19 mouse cellular contexts compared by ENCODE assay signal in genomic region chr1:175262341-175262740, GRCm38 (mm10).
DNase-seq lines count a peak whose midpoint lies in the region; ATAC-seq and TF ChIP-seq lines count a peak whose summit lies in the region.
"Had no signal": no experiment of that assay in that cellular context is flagged by ENCODE, and none has a peak within 500 bp of the region (broad histone marks: within the 10 kb centered on the region; RNA-seq: fewer than 3 reads in every experiment).

No protein-coding gene starts in this region.

- peak; percentile 45; the same call in 1 of the 2 replicates for ATAC-seq in forebrain, embryonic 13.5 days
- ATAC-seq in hindbrain, embryonic 14.5 days (ENCODE audit: low FRiP score): 0 out of 2 replicates have a peak, but pooled peaks have one; percentile 51
- ATAC-seq in hindbrain, embryonic 12.5 days (ENCODE audit: low FRiP score): no peak
- 0 out of 2 replicates have a peak, but pooled peaks have one; percentile 54 for ATAC-seq in midbrain, embryonic 14.5 days (ENCODE audit: low FRiP score, low TSS enrichment)
- ATAC-seq in midbrain, postnatal 0 days (ENCODE audit: low FRiP score): no peak
- ATAC-seq: intestine, embryonic 15.5 days had no signal

- DNase-seq in forebrain, embryonic 10.5 days (ENCODE audit: extremely low spot score, low spot score): no peak
- DNase-seq in hindbrain, embryonic 14.5 days (ENCODE audit: low spot score): no peak
- DNase-seq in midbrain, embryonic 14.5 days: no peak
- no peak for DNase-seq in midbrain, postnatal 0 days (ENCODE audit: low spot score)
- no peak for DNase-seq in spleen, adult 18-20 months
- DNase-seq: adrenal gland, postnatal 10 days; cerebellum, adult 18-20 months; cerebellum, postnatal 10 days; embryo, embryonic 11 days; gastrocnemius, postnatal 10 days; heart, adult 18-20 months; heart, postnatal 10 days; heart, postnatal 4 days had no signal

- no peaks in the 10 kb centered on the region for H3K36me3 ChIP-seq in forebrain, embryonic 13.5 days (ENCODE audit: poor library complexity, severe bottlenecking)
- no peaks in the 10 kb centered on the region for H3K36me3 ChIP-seq in forebrain, embryonic 10.5 days (replicated peaks)
- H3K36me3 ChIP-seq in hindbrain, embryonic 14.5 days (replicated peaks; ENCODE audit: control insufficient read depth, insufficient read depth): no peaks in the 10 kb centered on the region
- H3K36me3 ChIP-seq in hindbrain, embryonic 12.5 days: no peaks in the 10 kb centered on the region
- H3K36me3 ChIP-seq in midbrain, embryonic 14.5 days (ENCODE audit: control insufficient read depth, insufficient read depth, low read length): no peaks in the 10 kb centered on the region
- no peaks in the 10 kb centered on the region for H3K36me3 ChIP-seq in midbrain, postnatal 0 days (ENCODE audit: insufficient read depth, low read length)
- H3K36me3 ChIP-seq: embryonic facial prominence, embryonic 15.5 days; heart, embryonic 10.5 days; intestine, embryonic 15.5 days had no signal

- H3K9me3 ChIP-seq in forebrain, embryonic 13.5 days (replicated peaks): no peaks in the 10 kb centered on the region
- H3K9me3 ChIP-seq in forebrain, embryonic 10.5 days: no peaks in the 10 kb centered on the region
- H3K9me3 ChIP-seq in hindbrain, embryonic 14.5 days (ENCODE audit: control insufficient read depth, low read length): no peaks in the 10 kb centered on the region
- H3K9me3 ChIP-seq in hindbrain, embryonic 12.5 days (replicated peaks): no peaks in the 10 kb centered on the region
- no peaks in the 10 kb centered on the region for H3K9me3 ChIP-seq in midbrain, embryonic 14.5 days (ENCODE audit: control insufficient read depth, low read length)
- no peaks in the 10 kb centered on the region for H3K9me3 ChIP-seq in midbrain, postnatal 0 days (ENCODE audit: low read length)
- H3K9me3 ChIP-seq: embryonic facial prominence, embryonic 15.5 days; heart, embryonic 10.5 days; intestine, embryonic 15.5 days had no signal

- H3K27ac ChIP-seq in forebrain, embryonic 13.5 days: no peak overlapping the region
- H3K27ac ChIP-seq in forebrain, embryonic 10.5 days: no peak overlapping the region
- H3K27ac ChIP-seq in hindbrain, embryonic 14.5 days: no peak overlapping the region
- no peak overlapping the region for H3K27ac ChIP-seq in hindbrain, embryonic 12.5 days
- no peak overlapping the region for H3K27ac ChIP-seq in midbrain, embryonic 14.5 days (replicated peaks; ENCODE audit: low read depth, low read length)
- H3K27ac ChIP-seq in midbrain, postnatal 0 days (ENCODE audit: low read depth, low read length): no peak overlapping the region
- H3K27ac ChIP-seq: embryonic facial prominence, embryonic 15.5 days; heart, embryonic 10.5 days; intestine, embryonic 15.5 days had no signal

- H3K4me2 ChIP-seq in forebrain, embryonic 13.5 days: no peak overlapping the region
- H3K4me2 ChIP-seq in hindbrain, embryonic 14.5 days (replicated peaks): no peak overlapping the region
- H3K4me2 ChIP-seq in hindbrain, embryonic 12.5 days (replicated peaks): no peak overlapping the region
- H3K4me2 ChIP-seq in midbrain, embryonic 14.5 days (ENCODE audit: low read length): no peak overlapping the region
- no peak overlapping the region for H3K4me2 ChIP-seq in midbrain, postnatal 0 days (ENCODE audit: low read depth, low read length, poor library complexity, severe bottlenecking)
- H3K4me2 ChIP-seq: embryonic facial prominence, embryonic 15.5 days; intestine, embryonic 15.5 days had no signal

- no peak overlapping the region for H3K9ac ChIP-seq in forebrain, embryonic 13.5 days
- H3K9ac ChIP-seq in hindbrain, embryonic 14.5 days: no peak overlapping the region
- H3K9ac ChIP-seq in hindbrain, embryonic 12.5 days: no peak overlapping the region
- H3K9ac ChIP-seq in midbrain, embryonic 14.5 days (replicated peaks; ENCODE audit: low read length): no peak overlapping the region
- no peak overlapping the region for H3K9ac ChIP-seq in midbrain, postnatal 0 days (replicated peaks; ENCODE audit: low read length, poor library complexity, severe bottlenecking)
- H3K9ac ChIP-seq: embryonic facial prominence, embryonic 15.5 days; intestine, embryonic 15.5 days had no signal

- H3K4me1 ChIP-seq in forebrain, embryonic 13.5 days: no peaks in the 10 kb centered on the region
- no peaks in the 10 kb centered on the region for H3K4me1 ChIP-seq in forebrain, embryonic 10.5 days
- H3K4me1 ChIP-seq in hindbrain, embryonic 14.5 days (replicated peaks; ENCODE audit: control insufficient read depth, insufficient read depth, low read length): no peaks in the 10 kb centered on the region
- H3K4me1 ChIP-seq in hindbrain, embryonic 12.5 days: no peaks in the 10 kb centered on the region
- H3K4me1 ChIP-seq in midbrain, embryonic 14.5 days (ENCODE audit: control insufficient read depth, insufficient read depth, low read length): no peaks in the 10 kb centered on the region
- H3K4me1 ChIP-seq in midbrain, postnatal 0 days (ENCODE audit: insufficient read depth, low read length): no peaks in the 10 kb centered on the region
- H3K4me1 ChIP-seq: embryonic facial prominence, embryonic 15.5 days; heart, embryonic 10.5 days; intestine, embryonic 15.5 days had no signal

- no peak overlapping the region for H3K4me3 ChIP-seq in forebrain, embryonic 13.5 days
- H3K4me3 ChIP-seq in forebrain, embryonic 10.5 days: no peak overlapping the region
- H3K4me3 ChIP-seq in hindbrain, embryonic 14.5 days (replicated peaks; ENCODE audit: low read length): no peak overlapping the region
- no peak overlapping the region for H3K4me3 ChIP-seq in hindbrain, embryonic 12.5 days
- no peak overlapping the region for H3K4me3 ChIP-seq in midbrain, embryonic 14.5 days (replicated peaks; ENCODE audit: low read depth, low read length)
- no peak overlapping the region for H3K4me3 ChIP-seq in midbrain, postnatal 0 days (ENCODE audit: low read depth, low read length)
- H3K4me3 ChIP-seq: embryonic facial prominence, embryonic 15.5 days; erythroblast, embryonic 14.5 days; heart, embryonic 10.5 days; intestine, embryonic 15.5 days had no signal

- H3K27me3 ChIP-seq in forebrain, embryonic 13.5 days: no peaks in the 10 kb centered on the region
- H3K27me3 ChIP-seq in forebrain, embryonic 10.5 days (ENCODE audit: poor library complexity, severe bottlenecking): no peaks in the 10 kb centered on the region
- no peaks in the 10 kb centered on the region for H3K27me3 ChIP-seq in hindbrain, embryonic 14.5 days (ENCODE audit: control insufficient read depth, insufficient read depth, low read length)
- no peaks in the 10 kb centered on the region for H3K27me3 ChIP-seq in hindbrain, embryonic 12.5 days
- H3K27me3 ChIP-seq in midbrain, embryonic 14.5 days (ENCODE audit: control insufficient read depth, insufficient read depth, low read length): no peaks in the 10 kb centered on the region
- no peaks in the 10 kb centered on the region for H3K27me3 ChIP-seq in midbrain, postnatal 0 days (ENCODE audit: insufficient read depth, low read length)
- H3K27me3 ChIP-seq: embryonic facial prominence, embryonic 15.5 days; intestine, embryonic 15.5 days had no signal

- no peak for TF ChIP-seq CTCF in midbrain, postnatal 0 days (IDR thresholded peaks at IDR 0.05)

Comparison
In these comparisons a context has a peak if more than half of its experiments do, and no peak if none do; other contexts are left out.
1. ATAC-seq: peak in forebrain, embryonic 13.5 days (single experiment), hindbrain, embryonic 14.5 days (single experiment) and midbrain, embryonic 14.5 days (single experiment); none in hindbrain, embryonic 12.5 days (single experiment) and midbrain, postnatal 0 days (single experiment).